Mouse (Mus musculus): Measurements from ENCODE around the gene Setd1b.
"Not testable (repeated sequence)": the region's sequence is repeated elsewhere in the genome, so short reads cannot be mapped to it uniquely, and the experiment has no call there.

Gene Setd1b

GRCm38 (mm10) chr5:123200816-123201522 lies 59.0 kb downstream of the Setd1b start:
- DNase-seq (ENCODE audit: low read depth, low spot score) = not testable (repeated sequence)

- no peak for DNase-seq (ENCODE audit: low read depth, low spot score)
Measured at GRCm38 (mm10) chr5:123201523-123201892, 59.5 kb downstream of the Setd1b start.

GRCm38 (mm10) chr5:123201987-123202386 lies 60.0 kb downstream of the Setd1b start:
- DNase-seq (ENCODE audit: low read depth, low spot score) = no peak

DNA sequence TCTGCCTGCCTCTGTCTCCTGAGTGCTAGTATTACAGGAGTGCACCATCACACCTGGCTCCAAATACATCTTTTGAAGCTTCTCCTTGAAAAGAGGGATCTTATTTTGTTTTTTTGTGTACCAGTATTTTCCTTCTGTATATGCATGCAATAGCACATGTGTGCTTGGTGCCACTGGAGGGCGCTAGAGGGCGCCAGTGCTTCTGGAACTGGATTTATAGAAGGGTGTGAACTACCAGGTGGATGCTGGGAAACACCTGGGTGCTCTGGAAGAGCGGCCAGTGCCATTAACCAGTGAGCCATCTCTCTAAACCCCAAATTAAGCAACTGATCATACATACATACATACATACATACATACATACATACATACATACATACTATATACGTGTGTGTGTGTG lies 60.8 kb downstream of the Setd1b start:
- not testable (repeated sequence) for DNase-seq (ENCODE audit: low read depth, low spot score)

- not testable (repeated sequence) for DNase-seq (ENCODE audit: low read depth, low spot score)
Measured at GRCm38 (mm10) chr5:123203591-123203990, 61.6 kb downstream of the Setd1b start.

Data from retina, postnatal 7 days (tissue).